Mouse (Mus musculus) adrenal gland, adult 10 weeks (tissue): Measurements from ENCODE around the gene Gm21953. TPM values are rescaled to one million over a fixed set of nuclear protein-coding genes. Genes with fewer than 3 reads are reported as not detected.

ENCODE experiments used
- polyA plus RNA-seq: library from polyadenylated mRNA; stranded (reverse); fragments of 350-450 nt; fragmentation: Illumina TruSeq; extraction: RNeasy Lipid Tissue Mini Kit (QIAGEN cat#74804); gene quantifications from one replicate; pipeline ENCODE4 v1.2.3, GENCODE M21; 2014; ENCODE audit warnings: low read depth, low replicate concordance

Gene Gm21953
- polyA plus RNA-seq: not detected

DNA sequence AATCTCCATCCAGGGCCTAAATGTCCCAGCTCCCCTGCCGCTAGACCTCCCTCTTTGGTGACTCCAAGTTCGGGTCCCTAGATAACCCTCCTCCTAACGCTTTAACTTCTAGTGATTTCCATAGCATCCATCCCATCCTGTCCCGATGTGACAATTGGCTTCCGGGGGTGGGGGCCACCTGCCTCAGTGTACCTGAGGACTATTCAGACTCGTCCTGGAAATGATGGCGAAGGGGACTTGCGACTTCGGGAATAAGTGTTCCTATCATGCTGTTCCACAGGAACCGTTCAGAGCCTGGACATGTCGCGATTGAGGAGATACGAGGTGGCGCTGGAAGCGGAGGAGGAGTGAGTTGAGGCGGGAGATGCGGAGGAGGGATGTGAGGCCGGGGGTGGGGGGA is at the start of gene Gm21953:
Gene Gm21953 (plus strand): TSS at position 301 of the 400 bp plus-strand sequence.

DNA sequence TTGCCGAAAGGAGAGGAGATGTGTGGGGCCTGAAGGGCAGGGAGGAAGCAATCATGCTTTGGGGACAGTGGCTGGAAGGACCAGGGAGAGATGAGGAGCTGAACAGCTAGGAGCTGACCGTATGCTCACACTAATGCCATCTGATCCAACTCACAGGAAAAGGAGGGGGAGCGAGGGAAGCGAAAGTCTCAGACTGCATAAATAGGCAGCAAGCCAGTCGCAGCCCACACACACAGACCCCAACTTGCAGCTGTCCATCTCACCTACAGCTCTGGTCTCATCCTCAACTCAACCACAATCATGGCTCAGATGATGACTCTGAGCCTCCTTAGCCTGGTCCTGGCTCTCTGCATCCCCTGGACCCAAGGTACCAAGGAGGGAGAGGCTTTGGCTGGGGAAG is 38.6 kb upstream of the Gm21953 start, which contains the start of gene Ccl21b:
Gene Ccl21b (plus strand): TSS at position 301 of the 400 bp plus-strand sequence.

DNA sequence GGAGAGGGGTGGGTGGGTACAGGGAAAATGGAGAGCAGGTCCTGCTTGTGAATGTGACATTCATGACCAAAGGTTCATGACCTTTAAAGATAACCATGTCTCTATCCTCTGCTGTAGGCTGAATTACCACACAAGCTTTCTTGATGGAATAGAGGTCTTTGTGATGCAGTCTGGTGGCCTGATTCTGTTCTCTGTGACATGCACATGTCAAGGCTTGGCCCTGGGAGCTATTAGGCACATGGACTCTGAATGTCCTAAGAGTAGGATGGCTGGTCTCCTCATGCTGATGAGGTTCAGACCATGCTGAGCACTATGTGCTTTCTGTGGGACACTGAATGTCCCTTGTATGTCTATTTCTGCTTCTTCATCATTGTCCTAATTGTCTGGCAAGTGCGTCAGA is 24.0 kb downstream of the Gm21953 start, which contains the start of gene Fam205a3:
Gene Fam205a3 (plus strand): TSS at position 301 of the 400 bp plus-strand sequence.

Other genes starting within 250 kb of the Gm21953 start
- not detected for gene Gm3893, start 203.1 kb upstream of the Gm21953 start, polyA plus RNA-seq
- not detected for gene Gm13304, start 179.4 kb upstream of the Gm21953 start, polyA plus RNA-seq
- gene Gm13306, start 140.8 kb upstream of the Gm21953 start, polyA plus RNA-seq: not detected
- not detected for gene Gm13305, start 125.7 kb upstream of the Gm21953 start, polyA plus RNA-seq
- gene Gm10600, start 53.6 kb upstream of the Gm21953 start, polyA plus RNA-seq: 1.1 TPM
- not detected for gene Ccl21b, start 38.5 kb upstream of the Gm21953 start, polyA plus RNA-seq
- not detected for gene Fam205a3, start 24.1 kb downstream of the Gm21953 start, polyA plus RNA-seq
- not detected for gene Gm21586, start 145.1 kb downstream of the Gm21953 start, polyA plus RNA-seq
- 0.82 TPM for gene Gm2163, start 172.5 kb downstream of the Gm21953 start, polyA plus RNA-seq
- gene Fam205a2, start 233.9 kb downstream of the Gm21953 start, polyA plus RNA-seq: not detected